Mouse (Mus musculus): ENCODE results near the gene Pygl. TPM values are rescaled to one million over a fixed set of nuclear protein-coding genes. Genes with fewer than 3 reads are reported as not detected.

Pygl gene
- 2.4 and 2.7 TPM in 2 replicates for polyA plus RNA-seq (2012; rRNA removed)

DNA sequence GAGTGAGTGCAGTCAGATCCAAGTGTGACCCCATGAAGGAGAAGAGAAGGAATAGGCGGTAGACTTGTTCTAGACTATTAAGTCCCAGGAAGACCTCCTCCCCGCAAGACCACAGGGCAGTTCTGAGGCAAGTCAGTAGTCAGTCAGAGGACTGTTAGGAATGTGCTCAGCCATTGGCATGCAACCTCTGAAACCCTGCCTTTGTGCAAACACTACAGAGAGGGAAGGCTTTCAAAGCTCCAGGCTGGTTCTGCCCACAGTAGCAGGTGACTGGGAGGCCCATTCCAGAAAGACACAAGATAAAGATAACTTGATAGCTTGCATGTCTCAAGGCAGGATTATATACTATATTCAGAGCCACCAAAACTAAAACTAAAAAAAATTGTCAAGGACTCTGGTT, at the start of gene Pygl:
Gene Pygl, minus strand, starts transcription at position 195 of the 400 bp plus-strand sequence.
- TF ChIP-seq POLR2A (IDR thresholded peaks at IDR 0.05; ENCODE audit: extremely low read depth, insufficient read depth, low read length): no peak
- no peak for TF ChIP-seq CTCF (IDR thresholded peaks at IDR 0.05; ENCODE audit: extremely low read depth, insufficient read depth, low read length)
- H3K4me3 ChIP-seq (ENCODE audit: insufficient read depth, low read length): no peak within 1 kb of the TSS
- no peak within 1 kb of the TSS for H3K27ac ChIP-seq (ENCODE audit: insufficient read depth, low read length)
- no peaks in the 10 kb centered on the region for H3K4me1 ChIP-seq (ENCODE audit: control insufficient read depth, insufficient read depth, low read length)

DNA sequence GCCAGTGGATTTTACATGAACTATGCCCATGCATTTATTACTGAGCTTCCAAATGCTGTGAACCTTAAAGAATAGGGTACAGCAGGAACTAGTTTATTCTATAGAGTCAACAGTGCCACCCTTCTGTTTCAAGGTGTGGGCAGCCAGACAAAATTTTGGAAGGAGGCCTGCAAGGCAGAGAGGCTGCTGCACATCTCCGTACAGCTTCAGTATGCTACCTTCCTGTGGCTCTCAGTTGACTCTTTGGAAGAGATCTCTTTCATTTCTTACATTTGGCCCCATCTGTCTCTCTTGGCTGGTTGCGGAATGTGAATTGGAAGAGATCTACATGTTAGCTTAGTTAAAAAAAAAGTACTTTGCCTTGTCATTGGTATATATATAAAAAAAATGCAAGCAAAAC, 49.6 kb upstream of the Pygl start:
- Histone ChIP-seq H3K4me3 (ENCODE audit: insufficient read depth, low read length) (no peak overlapping the region), H3K27ac (ENCODE audit: insufficient read depth, low read length) (no peak overlapping the region; the same call in 1 of the 2 replicates), H3K4me1 (ENCODE audit: control insufficient read depth, insufficient read depth, low read length) (peaks cover 20% of the 10 kb centered on the region)
- TF ChIP-seq CTCF (IDR thresholded peaks at IDR 0.05; ENCODE audit: extremely low read depth, insufficient read depth, low read length) (no peak), POLR2A (IDR thresholded peaks at IDR 0.05; ENCODE audit: extremely low read depth, insufficient read depth, low read length) (no peak)

DNA sequence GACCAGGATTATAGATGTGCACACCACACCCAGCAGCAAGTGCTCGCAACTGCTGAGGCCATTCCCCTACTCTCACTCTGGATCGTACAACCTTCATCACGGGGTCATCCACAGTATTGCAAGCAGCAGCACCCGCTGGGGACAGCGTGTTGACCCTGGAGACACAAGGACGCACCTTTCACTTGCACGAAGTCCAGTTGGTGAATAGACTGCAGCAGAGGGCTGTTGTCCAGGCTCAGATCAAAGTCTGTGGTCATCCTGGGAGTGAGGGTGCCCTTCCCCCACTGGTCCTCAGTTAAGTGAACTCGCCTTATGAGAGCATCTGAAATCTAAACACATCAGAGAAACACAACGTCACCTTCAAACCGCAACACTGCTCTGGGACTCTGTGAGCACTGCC, 49.1 kb upstream of the Pygl start:
- peaks cover 21% of the 10 kb centered on the region for H3K4me1 ChIP-seq (ENCODE audit: control insufficient read depth, insufficient read depth, low read length)
- H3K4me3 ChIP-seq (ENCODE audit: insufficient read depth, low read length): no peak overlapping the region
- TF ChIP-seq CTCF (IDR thresholded peaks at IDR 0.05; ENCODE audit: extremely low read depth, insufficient read depth, low read length) (no peak), POLR2A (IDR thresholded peaks at IDR 0.05; ENCODE audit: extremely low read depth, insufficient read depth, low read length) (no peak)
- no peak overlapping the region for H3K27ac ChIP-seq (ENCODE audit: insufficient read depth, low read length)

DNA sequence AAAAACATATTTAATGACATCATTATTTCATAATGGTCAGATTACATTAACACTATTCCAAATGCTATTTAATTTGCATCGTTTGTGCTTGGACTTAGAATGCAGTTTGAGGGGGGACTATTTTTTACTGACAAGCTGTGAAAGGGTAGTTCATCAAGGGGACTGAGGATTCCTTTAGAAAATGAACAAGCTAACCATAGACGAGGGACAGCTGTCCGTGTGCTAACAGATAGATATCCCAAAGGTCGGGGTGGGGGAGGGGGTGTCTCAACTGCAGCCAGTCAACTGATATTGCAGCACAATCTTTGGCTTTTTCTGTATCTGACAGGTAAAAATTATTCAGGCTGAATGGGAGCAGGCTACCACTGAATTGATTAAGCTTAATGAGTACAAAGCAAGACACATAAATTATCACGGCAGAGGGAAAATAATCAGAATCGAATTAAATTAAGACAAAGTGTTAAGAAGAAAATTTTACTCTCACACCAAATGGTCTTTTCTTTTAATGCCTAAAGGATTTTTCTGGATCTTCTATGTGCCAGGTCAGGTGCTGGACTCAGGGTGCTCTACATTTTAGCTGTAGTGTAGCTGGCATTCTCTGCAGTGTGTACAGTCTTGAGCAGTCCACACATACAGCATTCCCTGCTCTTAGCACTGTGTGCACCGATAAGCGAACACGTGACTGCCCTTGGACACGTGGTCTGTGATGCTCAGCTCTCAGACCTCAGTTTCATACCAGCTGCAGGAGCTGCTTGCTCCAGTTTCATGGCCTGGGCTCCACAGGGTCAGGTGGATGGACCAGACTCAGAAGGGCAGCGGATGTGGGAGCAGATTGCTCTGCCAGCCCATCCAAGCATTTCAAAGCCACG, 46.0 kb upstream of the Pygl start:
- Histone ChIP-seq H3K4me3 (ENCODE audit: insufficient read depth, low read length) (no peak overlapping the region), H3K27ac (ENCODE audit: insufficient read depth, low read length) (no peak overlapping the region), H3K4me1 (ENCODE audit: control insufficient read depth, insufficient read depth, low read length) (peaks cover 17% of the 10 kb centered on the region)
- no peak for TF ChIP-seq POLR2A (IDR thresholded peaks at IDR 0.05; ENCODE audit: extremely low read depth, insufficient read depth, low read length)

DNA sequence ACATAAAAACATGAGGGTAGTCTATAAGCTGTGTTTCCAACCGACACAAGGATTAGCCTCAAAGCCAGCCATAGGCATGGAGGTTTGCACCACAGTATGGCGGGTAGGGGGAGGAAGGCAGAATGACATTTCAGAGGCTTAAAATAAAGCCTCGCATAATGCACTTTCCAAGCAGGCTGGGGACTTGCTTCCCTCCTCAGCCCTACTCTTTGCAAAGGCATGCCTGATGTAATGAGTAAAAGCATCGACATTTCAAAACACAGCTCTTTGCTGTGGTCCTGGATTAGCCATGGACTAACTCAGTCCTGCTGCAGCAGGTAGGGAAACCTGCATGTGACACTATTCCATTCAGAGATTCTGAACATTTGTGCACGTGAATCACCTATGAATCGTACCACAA, 38.4 kb upstream of the Pygl start:
- TF ChIP-seq POLR2A (IDR thresholded peaks at IDR 0.05; ENCODE audit: extremely low read depth, insufficient read depth, low read length): no peak
- TF ChIP-seq CTCF (IDR thresholded peaks at IDR 0.05; ENCODE audit: extremely low read depth, insufficient read depth, low read length): no peak
- Histone ChIP-seq H3K27ac (ENCODE audit: insufficient read depth, low read length) (peak overlapping the region; percentile 48; the same call in 1 of the 2 replicates), H3K4me1 (ENCODE audit: control insufficient read depth, insufficient read depth, low read length) (no peaks in the 10 kb centered on the region; the same call in 1 of the 2 replicates), H3K4me3 (ENCODE audit: insufficient read depth, low read length) (no peak overlapping the region)

DNA sequence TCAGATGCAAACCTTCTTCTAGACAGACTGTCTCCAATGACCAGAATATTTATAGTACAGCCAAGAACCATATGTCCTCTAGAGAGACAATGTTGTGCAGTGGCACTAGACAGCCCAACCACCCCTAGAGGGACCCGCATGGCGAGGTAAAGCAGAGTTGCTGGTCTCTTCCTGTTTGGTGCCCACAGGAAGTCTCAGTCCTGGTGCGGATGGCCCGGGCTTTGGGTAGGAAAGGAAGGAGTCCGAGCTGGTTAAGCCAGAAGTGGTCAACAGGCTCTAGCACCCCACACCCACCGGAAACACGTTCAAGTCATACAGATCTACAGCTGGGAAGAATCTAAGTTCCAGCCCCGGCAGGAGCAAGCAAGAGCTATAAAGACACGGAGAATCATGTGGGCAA, 36.0 kb upstream of the Pygl start:
- peaks cover 2% of the 10 kb centered on the region; the same call in 1 of the 2 replicates for H3K4me1 ChIP-seq (ENCODE audit: control insufficient read depth, insufficient read depth, low read length)
- TF ChIP-seq POLR2A (IDR thresholded peaks at IDR 0.05; ENCODE audit: extremely low read depth, insufficient read depth, low read length) (no peak), CTCF (IDR thresholded peaks at IDR 0.05; ENCODE audit: extremely low read depth, insufficient read depth, low read length) (no peak)
- H3K4me3 ChIP-seq (ENCODE audit: insufficient read depth, low read length): no peak overlapping the region
- H3K27ac ChIP-seq (ENCODE audit: insufficient read depth, low read length): no peak overlapping the region; the same call in 1 of the 2 replicates

DNA sequence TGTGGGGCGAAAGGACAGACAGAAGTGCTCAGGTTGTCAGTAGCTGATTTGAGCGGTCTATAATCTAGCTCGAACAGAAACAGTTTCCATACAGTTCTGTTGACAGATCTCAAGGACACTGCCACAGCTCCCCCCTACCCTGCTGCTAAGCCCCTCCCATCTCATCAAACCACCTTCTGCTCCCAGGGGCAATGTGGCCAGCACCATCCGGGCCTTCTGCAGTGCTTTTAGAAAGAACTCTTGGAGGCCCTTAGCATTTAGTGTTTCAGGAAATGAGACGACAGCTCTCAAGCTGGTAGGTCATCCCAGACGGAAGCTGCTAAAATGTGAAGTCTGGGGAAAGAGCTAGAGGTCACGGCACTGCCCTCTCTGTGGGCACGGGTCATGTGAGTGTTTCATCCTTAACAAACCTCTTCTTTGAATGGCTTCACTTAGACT, 35.2 kb upstream of the Pygl start:
- H3K27ac ChIP-seq (ENCODE audit: insufficient read depth, low read length): peak overlapping the region; percentile 44

DNA sequence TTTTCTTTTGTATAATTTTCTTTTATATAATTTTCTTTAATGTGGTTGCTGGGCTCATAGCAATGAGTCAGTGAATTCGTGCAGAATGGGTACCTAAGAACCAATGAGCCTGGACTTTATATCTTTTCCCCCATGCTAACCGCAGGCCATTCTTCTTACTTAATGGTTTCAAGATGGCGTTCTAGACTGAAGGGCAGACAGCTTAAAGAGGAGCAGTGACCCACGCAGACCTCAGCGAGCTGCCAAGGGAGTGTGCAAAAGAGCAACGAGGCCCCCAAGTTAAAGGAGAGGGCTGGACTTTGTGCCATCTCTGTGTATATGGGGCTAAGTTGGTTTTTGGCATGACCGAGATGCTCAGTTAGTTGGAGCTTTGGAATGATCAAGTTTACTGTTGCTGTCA, 32.4 kb upstream of the Pygl start:
- H3K4me1 ChIP-seq (ENCODE audit: control insufficient read depth, insufficient read depth, low read length): peaks cover 9% of the 10 kb centered on the region
- no peak overlapping the region for H3K4me3 ChIP-seq (ENCODE audit: insufficient read depth, low read length)
- TF ChIP-seq CTCF (IDR thresholded peaks at IDR 0.05; ENCODE audit: extremely low read depth, insufficient read depth, low read length) (no peak), POLR2A (IDR thresholded peaks at IDR 0.05; ENCODE audit: extremely low read depth, insufficient read depth, low read length) (no peak)
- H3K27ac ChIP-seq (ENCODE audit: insufficient read depth, low read length): no peak overlapping the region

More for the DNA sequence above, 35.2 kb upstream of the Pygl start:
- H3K4me3 ChIP-seq (ENCODE audit: insufficient read depth, low read length): no peak overlapping the region
- TF ChIP-seq POLR2A (IDR thresholded peaks at IDR 0.05; ENCODE audit: extremely low read depth, insufficient read depth, low read length) (no peak), CTCF (IDR thresholded peaks at IDR 0.05; ENCODE audit: extremely low read depth, insufficient read depth, low read length) (no peak)
- peaks cover 6% of the 10 kb centered on the region for H3K4me1 ChIP-seq (ENCODE audit: control insufficient read depth, insufficient read depth, low read length)

DNA sequence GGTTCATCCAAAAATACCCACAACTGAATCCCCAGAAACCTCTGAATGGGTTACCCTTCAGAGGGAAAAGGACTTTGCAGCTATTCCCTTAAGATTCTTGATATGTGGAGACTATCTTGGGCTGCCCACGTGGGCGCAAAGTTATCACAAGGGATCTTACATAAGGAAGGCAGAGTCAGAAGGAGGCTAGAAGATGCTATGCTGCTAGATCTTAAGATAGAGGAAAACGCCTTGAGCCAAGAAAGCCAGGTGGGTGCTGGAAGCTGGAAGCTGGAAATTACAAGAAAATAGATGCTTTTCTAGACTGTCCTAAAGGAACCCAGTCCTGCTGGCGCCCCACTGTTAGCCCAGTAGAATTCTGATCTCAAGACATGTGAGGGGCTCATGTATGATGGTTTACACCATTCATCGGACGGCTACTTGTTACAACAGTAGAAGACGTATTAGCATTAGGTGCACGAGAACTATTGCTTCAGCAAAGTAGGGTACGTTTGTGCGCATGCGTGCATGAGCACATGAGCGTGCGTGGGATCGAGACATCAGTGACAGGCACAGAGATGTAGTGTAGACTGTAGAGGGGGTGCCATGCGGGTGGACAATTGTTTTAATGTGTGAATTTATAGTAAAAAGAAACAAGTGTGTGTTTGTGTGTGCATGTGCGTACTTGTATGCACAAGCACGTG, 31.1 kb upstream of the Pygl start:
- peaks cover 9% of the 10 kb centered on the region for H3K4me1 ChIP-seq (ENCODE audit: control insufficient read depth, insufficient read depth, low read length)
- no peak overlapping the region for H3K4me3 ChIP-seq (ENCODE audit: insufficient read depth, low read length)
- H3K27ac ChIP-seq (ENCODE audit: insufficient read depth, low read length): peak overlapping the region; percentile 77
- TF ChIP-seq POLR2A (IDR thresholded peaks at IDR 0.05; ENCODE audit: extremely low read depth, insufficient read depth, low read length) (peak; percentile 31; the same call in 1 of the 2 replicates), CTCF (IDR thresholded peaks at IDR 0.05; ENCODE audit: extremely low read depth, insufficient read depth, low read length) (no peak)

Measured in cortical plate, adult 2 months (tissue).